Mouse (Mus musculus) ES-E14 (cell line): ENCODE data around the gene Fam13a.

Experiments
- HCFC1 ChIP-seq: IDR thresholded peaks from 2 replicates; pipeline ENCODE4 v1.6.1; 2012; ENCODE audit warnings: low read length, inconsistent platforms, borderline replicate concordance; ENCODE audit not compliant: insufficient read depth
- MAFK ChIP-seq: IDR thresholded peaks from 2 replicates; pipeline ENCODE4 v1.6.1; 2014; ENCODE audit warnings: mild to moderate bottlenecking, low read depth, low read length, inconsistent platforms; ENCODE audit not compliant: insufficient read depth

DNA sequence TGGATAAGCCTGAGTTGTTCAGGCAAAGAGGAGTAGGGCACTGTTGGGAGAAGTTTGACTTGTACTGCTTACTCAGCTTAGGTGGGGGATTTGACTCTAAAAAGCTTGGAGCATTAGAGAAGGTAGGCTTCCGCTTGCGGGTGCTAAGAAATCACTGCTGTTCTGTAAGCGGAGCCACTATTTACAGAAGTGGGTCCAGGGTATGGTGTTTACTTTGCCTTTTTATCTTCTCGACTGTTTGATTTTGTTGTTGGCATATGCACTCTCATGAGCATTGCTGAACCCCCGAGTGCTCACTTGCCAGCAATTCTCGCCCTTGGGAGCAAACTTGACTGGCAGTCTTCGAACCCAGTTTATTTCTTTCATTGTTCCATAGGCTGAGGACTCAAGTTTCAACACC lies 123.8 kb downstream of the Fam13a start:
- TF ChIP-seq MAFK (no peak), HCFC1 (no peak)
